Mouse (Mus musculus) cerebellum, postnatal 14 days (tissue): ENCODE data around the gene Matn4.

Experiments
- DNase-seq, 2 experiments: peaks; one replicate each; pipeline ENCODE4 v3.0.0; 2021; ENCODE audit warnings: mixed read lengths in 2 of 2

Matn4 gene

DNA sequence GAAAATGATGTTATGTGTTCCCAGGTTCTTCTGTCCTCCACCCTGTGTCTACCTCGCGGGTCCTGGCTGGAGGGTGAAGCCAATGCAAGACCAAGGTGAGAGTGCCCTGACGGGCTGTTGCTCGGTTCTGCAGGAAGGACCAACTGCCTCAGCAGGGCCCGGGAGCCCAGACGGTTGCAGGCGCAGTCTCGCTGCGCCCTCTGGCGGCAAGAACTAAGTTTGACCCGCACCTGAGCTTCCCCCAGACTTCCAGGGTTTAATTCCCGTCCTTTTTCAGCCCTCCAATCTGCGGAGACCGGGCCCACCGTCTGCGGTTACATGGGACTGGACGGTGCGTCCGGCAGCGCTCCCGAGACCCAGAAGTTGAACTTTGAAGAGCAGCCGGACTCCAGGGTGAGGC is 2.7 kb upstream of the Matn4 start:
- DNase-seq, result peak; percentile 83 to 85

DNA sequence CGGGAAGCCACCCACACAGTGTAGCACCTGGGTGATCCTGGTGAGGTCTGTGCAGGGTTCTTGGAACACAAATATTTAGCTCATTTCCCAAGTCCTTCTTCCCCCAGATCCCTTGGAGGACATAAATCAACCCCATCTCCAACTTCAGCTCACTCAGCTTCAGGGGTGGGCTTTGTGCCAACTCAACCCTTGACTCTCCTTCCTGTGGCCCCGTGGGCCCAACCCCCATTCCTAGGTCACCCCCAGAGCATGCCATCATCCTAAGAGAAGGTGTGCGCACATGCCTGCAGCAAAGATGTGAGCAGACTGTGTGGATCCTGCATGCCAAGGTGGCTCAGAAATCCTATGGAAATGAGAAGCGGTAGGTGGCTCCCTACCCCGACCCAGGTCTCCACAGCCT is 559 bp upstream of the Matn4 start:
- no peak for DNase-seq

DNA sequence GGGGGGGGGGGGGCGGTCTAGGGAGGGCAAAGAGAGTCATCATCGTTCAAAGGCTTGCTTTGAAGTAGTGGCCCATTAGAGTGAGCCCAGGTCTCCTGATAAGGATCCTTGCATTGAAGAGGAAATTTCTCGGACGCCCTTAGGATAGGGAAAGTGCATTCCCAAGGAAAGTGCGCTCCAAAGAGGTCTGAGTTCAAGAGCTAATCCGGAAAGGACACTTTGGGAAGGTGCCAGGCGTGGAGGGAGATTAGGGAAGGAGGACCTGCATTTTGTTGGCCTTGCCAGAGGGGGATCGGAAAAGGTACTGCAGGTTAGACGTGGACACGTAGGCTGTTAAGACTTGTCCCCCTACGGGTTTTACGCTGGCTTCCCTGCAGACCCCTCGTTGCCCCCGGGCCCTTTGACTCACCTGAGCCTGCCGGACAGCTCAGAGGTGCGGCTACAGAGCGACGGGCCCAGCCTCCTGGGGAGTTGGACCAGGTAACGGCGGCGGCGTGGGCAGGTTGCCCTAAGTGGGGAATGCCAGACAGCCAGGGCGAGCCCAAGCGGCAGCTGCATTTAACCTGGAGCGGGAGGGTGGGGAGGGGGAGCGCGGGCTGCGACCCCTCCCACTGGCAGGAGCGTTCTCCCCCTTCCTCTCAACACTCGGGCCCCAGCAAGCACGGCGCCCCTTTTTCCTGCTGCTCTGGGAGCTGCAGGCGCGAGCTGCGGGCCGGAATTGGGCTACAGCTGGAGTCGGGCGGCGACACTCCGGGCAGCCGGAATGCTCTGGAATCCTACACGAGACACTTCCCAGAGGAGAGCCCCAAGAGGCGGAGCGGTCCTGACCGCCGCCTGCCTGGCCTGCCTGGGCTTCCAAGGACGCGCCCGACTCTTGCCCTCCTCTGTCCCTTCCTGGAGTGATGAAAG is 624 bp downstream of the Matn4 start:
- peak in 1 of 2 experiments; percentile 41 for DNase-seq

DNA sequence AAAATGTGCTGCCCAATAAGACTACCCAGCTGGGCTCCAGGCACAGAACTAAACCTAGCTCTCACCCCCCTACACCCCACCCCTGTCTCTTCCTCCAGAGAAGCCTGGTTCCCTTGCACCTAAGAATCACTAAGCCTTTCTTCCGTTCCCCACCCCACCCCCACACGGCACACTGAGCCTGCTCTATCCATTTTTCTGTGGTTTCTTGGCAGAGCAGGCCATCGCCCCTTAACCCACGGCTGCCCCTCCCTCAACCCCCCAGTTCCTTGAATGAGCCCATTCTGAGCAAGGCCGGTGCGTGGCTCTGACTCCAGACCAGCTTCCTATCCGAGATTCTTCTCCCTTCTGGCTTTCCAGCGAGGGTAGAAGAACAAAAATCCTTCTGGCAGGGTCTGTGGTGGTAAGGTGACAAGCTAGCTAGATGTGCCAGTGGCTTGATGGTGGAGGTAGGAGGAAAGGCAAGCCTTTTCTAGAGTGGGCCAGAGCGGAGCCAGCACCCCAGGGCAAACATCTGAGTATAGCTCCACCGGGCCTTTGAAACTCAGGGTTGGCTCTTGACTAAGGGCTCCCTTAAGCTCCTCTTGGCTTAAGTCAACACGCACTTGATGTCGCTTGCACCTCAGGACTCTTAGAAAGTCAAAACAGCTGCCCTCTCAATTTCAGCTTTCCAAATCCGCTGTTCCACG is 1.4 kb downstream of the Matn4 start:
- peak in 1 of 2 experiments; percentile 35 for DNase-seq

DNA sequence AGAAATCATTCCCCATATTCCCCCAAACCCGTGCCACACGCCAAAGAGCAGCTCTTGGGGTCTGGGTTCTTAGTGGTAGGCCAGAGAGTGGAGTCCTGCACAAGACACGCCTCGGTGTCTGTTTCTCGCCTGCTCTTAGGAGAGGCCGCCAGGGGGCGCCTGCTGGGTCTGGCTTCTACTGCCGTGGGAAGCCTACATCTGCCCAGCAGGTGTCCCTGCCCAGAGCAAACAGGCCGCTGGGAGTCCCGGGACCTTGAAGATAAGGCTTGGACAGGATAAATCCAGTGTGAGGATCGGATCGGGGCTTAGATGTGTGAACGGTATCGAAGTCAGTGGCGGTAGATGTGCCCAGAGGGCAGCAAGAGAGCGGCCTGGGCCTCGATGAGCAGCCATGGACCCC is 2.1 kb downstream of the Matn4 start, which contains the start of gene Rbpjl:
TSS of gene Rbpjl (plus strand) at position 236 of the 400 bp plus-strand sequence.
- DNase-seq, result peak; percentile 70 to 78

DNA sequence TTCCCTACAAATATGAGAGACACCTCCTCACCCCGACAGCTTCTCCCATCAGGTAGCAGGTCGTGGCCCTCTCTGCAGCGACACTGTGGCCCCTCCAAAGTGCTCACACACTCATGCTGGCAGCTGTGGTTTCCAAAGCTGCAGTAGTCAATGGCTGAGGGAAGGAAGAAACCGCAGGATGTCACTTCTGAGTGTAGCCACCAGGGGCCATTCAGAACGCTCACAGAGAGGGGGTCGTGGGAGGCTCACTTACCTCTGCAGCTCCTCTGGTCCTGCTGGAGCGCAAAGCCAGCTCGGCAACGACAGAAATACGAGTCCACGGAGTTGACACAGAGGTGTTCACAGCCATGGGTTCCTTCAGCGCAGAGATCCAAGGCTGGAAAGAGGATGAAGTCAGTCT is 8.0 kb downstream of the Matn4 start:
- DNase-seq, result no peak

DNA sequence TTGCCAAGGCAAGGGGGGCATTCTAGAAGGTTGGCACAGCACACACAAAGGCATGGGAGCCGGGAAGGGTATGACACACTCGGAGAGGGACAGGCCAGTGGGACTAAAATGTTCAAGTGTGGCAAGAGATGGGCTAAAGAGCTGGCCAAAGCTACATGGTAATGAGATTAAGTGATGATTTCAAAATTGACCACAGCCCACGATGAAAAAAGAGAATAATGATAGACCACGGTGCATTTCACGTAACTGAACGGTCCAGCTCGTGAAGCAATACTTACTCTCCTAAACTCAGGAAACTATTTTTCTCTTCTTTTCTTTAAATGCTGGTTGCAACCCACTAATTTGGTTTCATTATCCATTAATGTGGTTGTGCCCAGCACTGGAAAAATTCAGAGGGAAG is 8.9 kb downstream of the Matn4 start:
- DNase-seq, result no peak

DNA sequence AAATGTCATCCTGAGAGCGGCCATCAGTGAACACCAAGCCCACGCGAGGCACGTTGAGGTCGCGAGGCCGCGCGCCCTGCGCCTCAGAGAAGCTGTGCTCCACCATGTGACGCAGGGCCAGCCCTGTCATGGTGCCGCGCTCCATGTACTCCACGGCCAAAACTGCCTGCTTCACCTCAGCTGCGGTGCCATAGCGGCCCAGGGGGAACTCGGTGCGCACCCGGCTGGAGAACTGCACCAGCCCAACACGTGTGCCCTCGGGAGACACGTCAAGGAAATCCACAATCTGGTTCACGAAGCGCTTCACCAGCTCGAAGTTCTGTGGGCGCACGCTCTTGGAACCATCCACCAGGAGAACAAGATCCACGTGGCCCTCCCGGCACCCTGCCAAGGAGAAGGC is 11.8 kb downstream of the Matn4 start:
- DNase-seq, result no peak

DNA sequence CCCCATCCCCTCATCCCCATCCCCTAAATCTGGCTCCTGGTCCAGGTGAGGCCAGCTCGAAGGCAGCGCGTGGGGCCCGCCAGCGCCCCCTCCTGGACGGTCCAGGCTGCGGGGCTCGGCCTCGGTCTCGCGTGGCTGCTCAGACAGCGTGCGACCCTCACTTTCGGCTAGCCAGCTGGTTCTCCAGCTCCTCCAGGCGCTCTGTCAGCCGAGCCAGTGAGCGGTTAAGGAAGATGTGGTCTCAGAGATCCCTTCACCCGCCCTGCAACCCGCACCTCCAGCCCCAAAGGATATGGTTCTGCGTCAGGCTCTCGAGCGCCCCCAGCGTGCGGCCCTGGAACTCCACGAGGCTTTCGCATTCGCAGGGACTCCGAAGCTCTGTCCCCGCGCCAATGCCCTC is 15.5 kb downstream of the Matn4 start:
- DNase-seq, result peak; percentile 96 to 98

DNA sequence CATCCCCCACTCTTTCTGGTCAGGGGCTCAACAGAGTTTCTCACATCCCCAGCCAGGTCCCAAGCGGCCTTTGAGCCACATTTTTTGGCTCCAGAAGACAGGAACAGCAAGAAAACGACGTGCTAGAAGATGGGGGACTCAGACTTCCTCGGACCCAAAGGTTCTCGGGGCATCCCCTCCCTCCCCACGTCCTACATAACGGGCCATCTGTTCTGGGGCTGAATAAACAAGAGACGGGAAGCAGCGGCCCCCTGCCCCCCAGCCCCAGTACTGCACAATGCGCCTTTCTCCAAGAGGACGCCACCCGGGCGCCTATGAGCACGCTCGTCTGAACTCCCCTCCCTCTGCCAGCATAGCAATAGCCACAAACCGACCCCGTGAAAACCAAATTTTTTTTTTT is 15.9 kb downstream of the Matn4 start, which contains the start of gene Slpi:
TSS of gene Slpi (minus strand) at position 76 of the 400 bp plus-strand sequence.
- peak; percentile 46 to 70 for DNase-seq

DNA sequence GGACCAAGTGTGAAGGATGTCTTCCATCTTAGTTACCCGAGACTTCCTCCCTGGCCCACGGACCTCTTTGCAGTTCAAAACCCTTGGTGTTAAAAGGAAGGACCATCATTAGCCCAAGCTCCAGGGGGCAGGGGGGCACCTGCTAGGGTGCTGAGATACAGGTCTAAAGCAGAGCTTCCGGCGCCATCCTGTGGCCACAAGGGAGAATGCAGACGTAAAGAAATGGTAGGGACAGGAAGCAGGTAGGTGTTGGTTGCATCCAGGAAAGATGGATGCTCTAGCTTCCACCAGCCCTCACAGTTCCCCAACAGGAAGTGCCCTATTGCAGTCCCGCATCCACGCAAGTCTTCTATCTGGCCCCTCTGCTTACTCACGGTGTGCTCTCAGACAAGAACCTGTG is 18.0 kb downstream of the Matn4 start:
- DNase-seq, result peak; percentile 42 to 71

DNA sequence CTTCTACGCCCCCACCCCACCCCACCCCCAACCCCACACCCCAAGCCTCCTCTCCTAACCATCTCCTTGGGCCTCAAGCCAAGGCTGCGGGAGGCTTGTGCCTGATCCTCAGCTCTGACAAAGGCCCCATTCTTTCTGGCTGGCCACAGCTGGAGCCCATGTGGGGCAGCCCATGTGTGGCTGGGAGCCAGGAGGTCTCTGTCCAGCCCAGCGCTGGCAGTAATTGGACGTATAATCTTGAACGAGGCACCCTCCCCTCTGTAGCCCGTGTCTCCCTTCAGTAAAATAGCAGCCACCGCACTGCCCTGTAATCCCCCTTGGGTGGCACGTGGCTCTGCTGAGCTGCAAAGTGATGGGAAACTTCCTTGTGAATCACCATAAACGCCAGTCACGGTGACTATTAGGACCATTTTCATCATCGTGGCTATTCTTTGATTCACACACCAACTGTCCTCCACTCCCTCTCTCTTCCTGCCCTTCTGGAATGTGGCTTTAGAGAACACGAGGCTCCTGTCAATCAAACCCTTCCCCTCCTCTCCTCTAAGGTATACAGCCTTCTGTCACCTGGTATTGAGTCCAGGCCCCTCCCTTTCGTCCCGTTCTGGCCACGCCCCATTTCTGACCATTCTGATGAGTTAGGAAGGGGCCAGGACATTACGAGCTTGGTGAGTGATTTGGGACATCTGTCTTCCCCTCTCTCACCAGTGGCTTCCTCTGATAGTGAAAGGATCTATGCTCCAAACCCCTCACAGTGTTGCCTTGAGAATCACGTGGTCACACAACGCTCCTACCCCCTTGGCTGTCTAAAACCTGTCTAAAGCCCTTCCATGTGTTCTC is 18.8 kb downstream of the Matn4 start:
- peak; percentile 34 to 55 for DNase-seq

DNA sequence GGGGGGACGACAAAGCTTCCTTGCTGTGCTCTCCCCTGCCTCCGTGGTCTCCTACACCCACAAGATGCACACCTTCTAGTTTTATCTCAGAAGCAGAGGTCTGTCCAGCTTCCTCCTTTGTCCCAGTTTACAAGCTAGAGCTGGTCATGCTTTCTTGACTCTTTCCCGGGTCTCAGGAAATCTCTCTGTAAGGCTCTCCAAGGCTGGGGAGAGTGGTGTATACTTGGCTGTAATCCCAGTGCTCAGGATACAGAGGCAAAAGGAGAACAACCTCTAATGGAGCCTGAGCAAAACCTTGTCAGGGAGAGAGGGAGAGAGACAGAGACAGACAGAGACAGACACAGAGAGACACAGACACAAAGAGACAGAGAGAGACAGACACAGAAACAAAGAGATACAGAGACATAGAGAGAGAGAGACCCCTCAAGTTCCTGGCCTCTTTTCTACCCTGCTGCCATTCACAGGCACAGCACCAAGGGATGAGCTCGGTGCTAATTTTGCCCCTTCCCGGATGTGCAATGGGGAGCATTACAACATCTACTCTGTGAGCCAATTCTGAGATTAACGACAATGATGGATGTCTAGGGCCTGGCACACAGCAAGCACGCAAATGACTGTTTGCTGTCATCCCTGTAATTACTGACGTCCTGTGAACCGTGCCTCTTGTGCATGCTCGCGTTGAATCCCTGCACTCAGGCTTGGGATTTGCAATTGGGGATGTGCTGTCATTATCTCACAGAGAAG is 21.1 kb downstream of the Matn4 start:
- DNase-seq, result no peak

DNA sequence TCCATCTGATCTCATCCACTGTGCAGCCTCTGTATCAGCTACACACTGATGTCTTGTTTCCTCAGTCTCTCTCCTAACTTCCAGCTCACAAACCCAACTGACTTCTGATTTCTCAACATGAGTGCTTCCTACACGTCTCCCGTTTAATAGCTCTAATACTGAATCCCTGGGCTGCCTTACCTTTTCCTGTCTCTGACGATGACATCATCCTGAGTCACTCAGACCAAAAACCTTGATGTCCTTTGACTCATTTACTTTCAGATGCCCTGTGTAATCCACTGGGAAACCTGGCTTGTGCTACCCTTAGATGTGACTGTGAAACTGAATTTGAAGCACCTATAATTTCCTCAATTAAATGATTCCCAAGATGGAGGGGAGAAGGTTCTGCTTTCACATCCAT is 22.0 kb downstream of the Matn4 start:
- DNase-seq, result no peak

DNA sequence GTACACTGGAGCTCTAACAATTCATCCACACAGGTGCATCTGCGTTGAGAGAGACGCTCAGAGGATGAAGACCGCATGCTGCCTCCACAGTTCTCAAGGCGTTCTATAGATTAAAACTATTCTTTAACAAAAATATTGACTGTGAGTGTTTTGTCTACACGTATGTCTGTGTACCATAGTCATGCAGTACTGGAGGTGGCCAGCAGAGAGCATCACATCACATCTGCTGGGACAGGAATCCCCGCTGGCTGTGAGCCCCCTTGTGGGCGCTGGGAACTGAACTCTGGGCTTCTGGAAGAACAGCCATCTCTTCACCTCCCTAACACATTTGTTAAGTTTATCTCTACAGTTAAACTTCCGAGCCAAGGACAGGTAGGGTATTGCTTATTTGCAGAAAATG is 23.2 kb downstream of the Matn4 start:
- no peak for DNase-seq

DNA sequence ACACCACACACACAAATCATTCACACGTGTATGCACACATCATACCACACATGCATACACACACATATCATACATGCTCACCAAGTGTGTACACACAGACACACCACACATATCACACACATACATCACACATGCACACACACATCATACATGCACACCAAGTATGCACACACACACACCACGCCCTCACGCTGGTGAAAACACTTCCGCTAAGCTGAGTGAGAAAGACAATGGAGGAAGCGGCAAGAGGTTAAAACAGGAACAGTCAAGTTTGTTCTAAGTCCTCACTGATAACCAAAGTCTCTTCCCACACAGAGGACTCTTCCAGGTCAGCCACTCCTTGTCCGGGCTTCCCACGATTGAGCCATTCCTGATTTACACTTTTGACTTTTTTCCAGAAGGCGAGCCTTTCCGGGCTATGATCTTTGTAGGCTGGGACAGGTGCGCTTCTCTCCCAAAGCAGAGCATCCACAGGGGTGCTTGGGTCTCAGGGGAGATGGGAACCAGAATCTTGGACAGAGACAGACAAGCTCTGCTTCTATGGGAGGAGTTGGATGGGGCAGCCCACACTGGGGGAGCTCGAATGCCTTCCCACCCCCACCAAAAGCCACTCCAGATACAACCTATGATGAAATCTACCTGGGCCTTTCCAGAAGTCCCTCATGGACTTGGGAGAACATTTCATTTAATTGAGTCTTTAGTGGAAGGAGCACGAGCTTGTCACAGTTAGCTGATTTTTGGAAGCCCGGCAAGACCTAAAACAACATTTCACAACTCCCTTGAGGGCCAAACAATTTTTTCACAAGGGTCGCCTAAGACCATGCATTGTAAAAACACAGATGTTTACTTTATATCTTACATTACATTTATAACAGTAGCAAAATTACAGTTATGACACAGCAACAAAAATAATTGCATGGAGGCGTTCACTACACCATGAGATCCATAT is 27.2 kb downstream of the Matn4 start:
- no peak for DNase-seq

DNA sequence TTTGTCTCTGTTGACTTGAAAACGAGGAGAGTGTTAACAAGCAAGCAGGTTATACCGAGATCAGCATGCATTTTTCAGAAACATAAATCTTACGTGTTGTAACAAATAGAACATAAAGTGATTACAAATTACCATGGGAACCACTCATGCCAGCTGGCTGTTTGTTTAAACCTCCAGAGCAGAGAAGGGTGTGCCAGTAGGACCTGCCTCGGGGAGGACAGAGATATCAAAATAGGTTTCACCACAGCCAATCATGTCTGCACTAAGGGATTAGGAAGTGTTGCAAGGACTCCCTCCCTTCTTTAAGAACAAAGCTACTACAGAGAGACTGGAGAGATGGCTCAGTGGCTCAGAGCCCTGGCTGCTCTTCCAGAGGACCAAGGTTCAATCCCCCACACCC is 31.8 kb downstream of the Matn4 start:
- DNase-seq, result no peak

DNA sequence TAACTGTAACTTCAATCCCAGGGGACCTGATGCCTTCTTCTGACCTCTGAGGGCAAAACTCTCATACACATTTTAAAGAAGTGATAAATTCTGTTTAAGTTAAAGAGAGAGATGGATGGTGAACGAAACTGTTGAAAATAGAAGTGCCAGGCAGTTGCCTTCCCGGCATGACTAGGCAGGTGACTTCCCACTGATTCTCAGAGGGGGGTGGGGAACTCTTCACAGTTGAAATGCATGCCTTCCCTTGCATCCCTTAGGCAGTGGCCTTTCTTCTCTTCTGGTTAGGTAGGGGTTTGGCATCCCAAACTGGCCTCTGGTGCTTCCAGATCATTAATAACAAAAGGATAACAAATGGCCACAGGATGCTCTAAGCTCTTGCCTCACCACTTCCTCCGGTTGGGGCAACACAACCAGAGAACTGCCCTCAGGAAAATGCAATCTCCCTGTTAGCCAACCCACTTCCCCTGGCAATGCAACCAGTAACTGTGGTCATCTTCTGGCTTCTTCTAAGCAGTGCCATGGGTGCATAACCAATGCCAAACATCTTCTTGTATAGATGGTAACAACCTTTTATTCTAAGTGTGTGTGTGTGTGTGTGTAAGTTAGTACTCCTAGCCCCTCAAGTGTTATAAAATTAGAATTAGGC is 32.4 kb downstream of the Matn4 start:
- no peak for DNase-seq

DNA sequence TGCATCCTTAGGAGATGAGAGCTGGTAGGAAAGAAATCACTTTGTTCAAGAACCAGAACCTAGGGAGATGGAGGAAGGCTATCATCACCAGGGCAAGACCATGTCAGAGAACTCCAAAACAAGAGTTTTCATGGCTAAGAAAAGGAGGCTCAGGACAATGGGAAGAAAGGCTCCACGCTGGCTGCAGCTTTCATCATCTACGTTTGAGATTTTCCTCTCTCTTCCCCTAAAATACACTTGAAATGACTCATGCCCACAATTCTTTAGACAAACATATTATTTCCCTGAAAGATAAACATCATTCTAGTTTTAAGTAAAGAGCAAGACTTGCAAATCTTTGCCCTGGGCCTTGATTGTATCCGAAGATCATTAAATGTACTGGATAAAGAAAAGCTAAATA is 33.6 kb downstream of the Matn4 start:
- DNase-seq, result no peak

DNA sequence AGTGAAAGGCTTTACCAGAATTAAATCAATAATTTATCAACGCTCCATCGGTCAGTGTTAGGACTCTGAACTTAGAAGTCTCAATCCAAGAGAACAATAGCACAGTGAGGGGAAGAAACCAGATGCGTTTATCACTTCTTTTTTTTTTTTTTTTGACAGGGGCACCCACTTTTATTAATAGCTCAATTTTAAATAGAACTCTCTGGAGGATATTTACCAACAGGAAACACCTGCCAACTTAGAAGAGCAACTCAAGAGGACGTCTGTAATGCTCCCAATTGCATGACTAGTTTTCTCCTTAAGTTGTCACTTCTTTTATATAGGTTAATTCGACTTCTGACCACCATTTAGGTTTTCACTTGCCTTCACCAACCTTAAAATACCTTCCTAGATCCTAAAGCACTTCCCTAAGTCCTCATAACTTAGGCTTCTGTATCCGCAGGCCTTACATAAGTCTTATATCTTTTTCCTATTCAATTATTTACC is 36.3 kb downstream of the Matn4 start:
- no peak for DNase-seq
